Mouse (Mus musculus) thymus, adult 2 months (tissue): ENCODE results near the gene Nobox.

Source experiments
- CTCF ChIP-seq: fragments of 200-500 bp; IDR thresholded peaks from 2 replicates; pipeline ENCODE4 v1.5.1; 2012; ENCODE audit warnings: mild to moderate bottlenecking, control low read depth, low read length, moderate library complexity, borderline replicate concordance; ENCODE audit not compliant: control insufficient read depth, poor library complexity, insufficient read depth; ENCODE audit errors: extremely low read depth
- POLR2A ChIP-seq: fragments of 200-500 bp; IDR thresholded peaks from 2 replicates; pipeline ENCODE4 v1.6.1; 2012; ENCODE audit warnings: mild to moderate bottlenecking, low read length, control low read depth, moderate library complexity; ENCODE audit not compliant: control insufficient read depth, poor library complexity, insufficient read depth; ENCODE audit errors: extremely low read depth

DNA sequence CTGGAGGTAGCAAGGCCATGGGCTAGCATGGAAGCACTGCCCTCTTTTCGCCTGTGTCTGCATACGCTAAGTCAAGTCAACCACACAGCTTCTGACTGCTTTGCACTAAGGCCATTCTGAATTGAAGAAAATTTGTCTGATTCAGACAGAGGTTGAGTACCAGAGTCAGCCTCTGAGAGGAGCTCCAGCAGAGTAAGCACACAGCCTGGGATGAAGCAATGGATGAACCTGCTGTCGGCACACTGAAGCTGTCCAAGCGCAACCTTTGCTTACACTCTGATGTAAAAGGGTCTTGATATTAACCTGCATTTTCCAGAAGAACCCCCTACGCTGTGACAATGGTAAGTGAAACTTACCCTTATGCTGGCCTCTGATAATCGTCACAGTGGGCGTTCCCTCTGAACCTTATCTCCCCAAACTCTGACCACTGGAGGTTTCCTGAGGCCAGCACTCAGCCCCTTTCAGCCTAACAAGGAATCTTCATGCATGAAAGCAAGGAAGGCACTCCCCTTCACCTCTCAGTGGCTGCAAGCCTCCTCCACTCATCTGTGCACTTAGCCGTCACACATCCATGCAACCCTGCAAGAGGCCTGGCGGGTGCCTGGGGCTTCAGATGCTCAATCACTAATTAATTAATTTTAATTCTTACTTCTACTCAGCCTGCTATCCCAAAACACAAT, 45.3 kb upstream of the Nobox start:
- no peak for TF ChIP-seq CTCF
- no peak for TF ChIP-seq POLR2A
